Mouse (Mus musculus) liver, embryonic 15.5 days (tissue): Measurements from ENCODE around the gene Trpv6. TPM values are rescaled to one million over a fixed set of nuclear protein-coding genes. Genes with fewer than 3 reads are reported as not detected.

Source experiments
- ATAC-seq: fragments of 200-750 bp; cut with Nextera tagmentation; 2 replicates; pipeline ENCODE4 v1.8.0; 2017; ENCODE audit warnings: moderate number of reproducible peaks, mild to moderate bottlenecking, moderate library complexity; ENCODE audit not compliant: insufficient read depth
- H3K27ac ChIP-seq: fragments of 300-500 bp; sonication (generic); replicated peaks from 2 replicates; pipeline ENCODE4 v1.5.1; 2015; ENCODE audit warnings: mild to moderate bottlenecking, inconsistent platforms
- H3K27me3 ChIP-seq: fragments of 300-500 bp; sonication (generic); 2 replicates; pipeline ENCODE4 v1.6.1; 2015; ENCODE audit warnings: mild to moderate bottlenecking, inconsistent platforms
- H3K36me3 ChIP-seq: fragments of 300-500 bp; sonication (generic); replicated peaks from 2 replicates; pipeline ENCODE4 v1.6.1; 2015; ENCODE audit warnings: moderate library complexity, mild to moderate bottlenecking, inconsistent platforms
- H3K4me1 ChIP-seq: fragments of 300-500 bp; sonication (generic); replicated peaks from 2 replicates; pipeline ENCODE4 v1.6.1; 2015; ENCODE audit warnings: inconsistent platforms
- H3K4me2 ChIP-seq: fragments of 300-500 bp; sonication (generic); 2 replicates; pipeline ENCODE4 v1.6.1; 2015; ENCODE audit warnings: moderate library complexity, mild to moderate bottlenecking, inconsistent platforms
- H3K4me3 ChIP-seq: fragments of 300-500 bp; sonication (generic); replicated peaks from 2 replicates; pipeline ENCODE4 v1.5.1; 2015; ENCODE audit warnings: mild to moderate bottlenecking, inconsistent platforms
- H3K9ac ChIP-seq: fragments of 300-500 bp; sonication (generic); 2 replicates; pipeline ENCODE4 v1.6.1; 2015; ENCODE audit warnings: moderate library complexity, mild to moderate bottlenecking, inconsistent platforms
- H3K9me3 ChIP-seq: fragments of 300-500 bp; sonication (generic); replicated peaks from 2 replicates; pipeline ENCODE4 v1.6.1; 2016; ENCODE audit warnings: inconsistent platforms
- WGBS: fragments of 180-500 bp; shearing (Covaris S2); methylation state at CpG from one replicate; pipeline ENCODE4 v1.1.7; 2015; ENCODE audit warnings: mixed read lengths; ENCODE audit not compliant: insufficient replicate concordance; 5-methylcytosine and 5-hydroxymethylcytosine counted together
- polyA plus RNA-seq: library from polyadenylated mRNA; unstranded; fragments of >200 nt; fragmentation: Nextera tagmentation; extraction: Ambion mirVana; gene quantifications from 2 replicates; pipeline ENCODE4 v1.2.1, GENCODE M21; 2015

Gene Trpv6
- polyA plus RNA-seq, 1 experiment from 2014 or later, result 0.15 TPM

GRCm38 (mm10) chr6:41646220-41646619 lies 10.0 kb upstream of the Trpv6 start:
- Histone ChIP-seq H3K27ac (no peak overlapping the region), H3K4me2 (no peak overlapping the region), H3K9me3 (no peaks in the 10 kb centered on the region), H3K27me3 (no peaks in the 10 kb centered on the region), H3K36me3 (no peaks in the 10 kb centered on the region), H3K4me1 (0 out of 2 replicates have a peak, but pooled peaks cover 3% of the 10 kb centered on the region), H3K9ac (no peak overlapping the region), H3K4me3 (no peak overlapping the region)
- ATAC-seq, result no peak
- WGBS, result 65% methylated on average over 3 of the region's 3 CpGs

DNA sequence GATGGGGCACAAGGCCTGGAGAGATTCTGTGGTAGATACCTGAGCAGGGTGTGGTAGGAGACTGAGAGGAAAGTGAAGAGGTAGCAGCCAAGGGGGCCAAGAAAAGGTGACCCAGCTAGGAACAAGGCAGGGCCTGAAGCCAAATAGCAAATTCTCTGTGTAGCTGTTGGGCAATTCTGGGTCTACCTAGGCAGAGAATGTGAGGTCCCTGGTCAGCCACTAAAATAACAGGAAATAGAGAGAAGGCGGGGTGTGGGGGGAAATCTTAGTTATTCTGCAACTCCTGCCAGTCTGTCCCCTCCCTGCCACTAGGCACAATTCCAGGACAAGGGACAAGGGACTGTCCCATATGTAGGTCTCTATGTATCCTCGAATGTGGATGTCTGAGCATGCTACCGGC lies 7.0 kb upstream of the Trpv6 start:
- Histone ChIP-seq H3K36me3 (no peaks in the 10 kb centered on the region), H3K4me1 (0 out of 2 replicates have a peak, but pooled peaks cover 3% of the 10 kb centered on the region), H3K27ac (no peak overlapping the region), H3K27me3 (no peaks in the 10 kb centered on the region), H3K4me2 (no peak overlapping the region), H3K4me3 (no peak overlapping the region), H3K9ac (no peak overlapping the region), H3K9me3 (no peaks in the 10 kb centered on the region)
- 65% methylated on average over 3 of the region's 3 CpGs for WGBS
- ATAC-seq, result peak; percentile 31; the same call in 1 of the 2 replicates

DNA sequence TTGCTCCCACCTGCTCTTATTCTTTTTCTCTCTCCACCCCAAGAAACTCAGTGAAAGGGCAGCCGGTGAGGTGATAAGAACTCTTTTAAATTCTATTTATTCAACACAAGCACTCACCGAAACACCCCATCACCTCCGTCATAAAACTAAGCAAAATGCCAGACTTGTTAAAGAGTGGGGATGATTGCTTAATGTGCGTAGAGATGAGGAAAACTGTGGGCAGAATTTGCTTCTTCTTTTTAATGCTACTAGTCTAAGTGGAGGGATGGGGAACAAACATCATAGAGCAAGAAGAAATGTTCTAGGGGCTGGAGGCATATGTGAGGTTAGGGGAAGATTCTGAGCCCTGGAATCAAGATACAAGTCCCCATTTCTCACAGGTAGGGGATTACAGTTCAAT lies 6.6 kb upstream of the Trpv6 start:
- no peak for ATAC-seq
- Histone ChIP-seq H3K27me3 (no peaks in the 10 kb centered on the region), H3K9ac (no peak overlapping the region), H3K4me2 (no peak overlapping the region), H3K4me3 (no peak overlapping the region), H3K9me3 (no peaks in the 10 kb centered on the region), H3K4me1 (0 out of 2 replicates have a peak, but pooled peaks cover 3% of the 10 kb centered on the region), H3K36me3 (no peaks in the 10 kb centered on the region), H3K27ac (no peak overlapping the region)
- 67% methylated on average over 4 of the region's 4 CpGs for WGBS

DNA sequence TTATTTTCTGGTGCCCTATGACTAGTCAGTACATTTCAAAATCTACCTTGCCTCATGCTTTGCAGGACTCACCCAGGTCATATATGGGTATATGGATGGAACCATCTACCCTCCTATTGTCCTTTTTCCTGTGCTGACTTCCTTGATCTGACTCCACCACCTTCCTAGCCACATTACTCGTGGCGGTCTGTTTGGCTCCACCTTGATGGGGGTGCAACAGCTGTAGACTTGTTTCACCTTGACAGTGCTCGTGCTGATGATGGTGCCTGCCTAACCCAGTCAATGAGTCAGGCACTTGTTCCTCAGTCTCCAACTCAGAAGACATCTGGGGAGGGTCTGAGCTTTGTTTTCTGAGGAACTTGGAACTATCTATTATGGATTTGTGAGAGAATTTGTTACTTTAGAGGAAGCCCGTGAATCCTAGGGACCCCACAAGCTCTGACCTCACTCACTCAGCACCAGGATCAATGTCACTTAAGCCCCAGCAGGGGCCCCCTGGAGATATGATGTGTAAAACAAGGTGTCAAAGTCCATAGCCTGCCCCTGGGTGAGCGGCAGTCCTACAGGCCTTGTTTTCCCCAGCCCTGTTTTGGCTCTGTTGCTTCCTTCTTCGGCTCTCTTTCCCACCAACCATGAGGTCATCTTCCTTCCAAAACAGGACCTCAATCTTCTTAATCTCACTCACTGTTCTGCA lies 5.1 kb upstream of the Trpv6 start:
- H3K4me1 ChIP-seq, result 0 out of 2 replicates have a peak, but pooled peaks cover 3% of the 10 kb centered on the region
- H3K9me3 ChIP-seq, result no peaks in the 10 kb centered on the region
- H3K4me3 ChIP-seq, result no peak overlapping the region
- WGBS, result 58% methylated on average over 6 of the region's 6 CpGs
- no peak overlapping the region for H3K9ac ChIP-seq
- no peaks in the 10 kb centered on the region for H3K27me3 ChIP-seq
- no peak overlapping the region for H3K4me2 ChIP-seq
- no peak for ATAC-seq
- H3K36me3 ChIP-seq, result no peaks in the 10 kb centered on the region
- no peak overlapping the region for H3K27ac ChIP-seq

- no peaks in the 10 kb centered on the region for H3K27me3 ChIP-seq
- 0 out of 2 replicates have a peak, but pooled peaks cover 3% of the 10 kb centered on the region for H3K4me1 ChIP-seq
- H3K27ac ChIP-seq, result no peak overlapping the region
- H3K36me3 ChIP-seq, result no peaks in the 10 kb centered on the region
- no peak overlapping the region for H3K9ac ChIP-seq
- H3K4me2 ChIP-seq, result no peak overlapping the region
- H3K9me3 ChIP-seq, result no peaks in the 10 kb centered on the region
- H3K4me3 ChIP-seq, result no peak overlapping the region
- 63% methylated on average over 3 of the region's 3 CpGs for WGBS
- no peak for ATAC-seq
These were observed 4.2 kb upstream of the Trpv6 start for GRCm38 (mm10) chr6:41640449-41640848.

GRCm38 (mm10) chr6:41637927-41638506 lies 1.8 kb upstream of the Trpv6 start:
- Histone ChIP-seq H3K27me3 (no peaks in the 10 kb centered on the region), H3K36me3 (no peaks in the 10 kb centered on the region), H3K4me2 (no peak overlapping the region), H3K9me3 (no peaks in the 10 kb centered on the region), H3K4me1 (0 out of 2 replicates have a peak, but pooled peaks cover 1% of the 10 kb centered on the region), H3K9ac (no peak overlapping the region), H3K27ac (no peak overlapping the region), H3K4me3 (no peak overlapping the region)
- ATAC-seq, result no peak
- 49% methylated on average over 6 of the region's 6 CpGs for WGBS

DNA sequence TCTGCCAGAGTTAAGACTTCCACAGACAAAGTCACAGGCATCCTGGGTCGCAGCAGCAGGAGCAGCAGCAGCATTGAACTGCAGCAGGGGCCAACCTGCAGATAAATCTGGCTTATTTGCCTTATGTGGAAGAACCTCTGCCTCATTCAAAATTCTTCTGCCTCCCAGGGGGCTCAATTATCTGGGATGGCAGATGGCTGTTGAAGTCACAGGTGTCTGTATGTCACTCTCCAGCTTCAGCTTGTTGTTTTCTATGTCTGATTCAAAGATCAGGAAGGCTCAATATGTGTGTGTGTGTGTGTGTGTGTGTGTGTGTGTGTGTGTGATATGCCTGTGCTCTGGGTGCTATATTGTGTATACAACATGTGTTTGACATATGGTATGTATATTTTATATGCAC lies 1.2 kb upstream of the Trpv6 start:
- H3K9me3 ChIP-seq, result no peaks in the 10 kb centered on the region
- no peak overlapping the region for H3K4me2 ChIP-seq
- no peaks in the 10 kb centered on the region for H3K4me1 ChIP-seq
- H3K4me3 ChIP-seq, result no peak overlapping the region
- H3K9ac ChIP-seq, result no peak overlapping the region
- WGBS, result 44% methylated on average over 1 of the region's 1 CpGs
- no peaks in the 10 kb centered on the region for H3K36me3 ChIP-seq
- H3K27me3 ChIP-seq, result no peaks in the 10 kb centered on the region
- no peak overlapping the region for H3K27ac ChIP-seq
- ATAC-seq, result no peak

DNA sequence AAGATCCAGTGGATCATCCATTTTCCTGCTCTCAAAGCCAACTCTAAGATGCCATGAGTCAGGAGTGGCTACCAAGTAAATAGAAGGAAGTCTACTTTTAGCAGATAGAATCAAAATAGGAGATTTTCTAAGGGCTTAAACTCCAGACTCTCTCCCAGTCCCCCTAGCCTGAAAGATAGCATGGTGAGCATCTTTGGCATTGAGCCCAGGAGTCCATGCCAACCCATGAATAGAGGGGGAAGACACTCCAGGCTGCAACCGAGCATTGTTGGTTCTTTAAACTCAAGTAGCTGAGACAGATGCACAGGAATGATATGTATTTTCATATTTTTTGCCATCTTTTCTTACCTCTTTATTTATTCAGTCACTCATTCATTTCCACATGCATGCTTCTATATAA lies 994 bp downstream of the Trpv6 start:
- Histone ChIP-seq H3K9ac (no peak overlapping the region), H3K27me3 (no peaks in the 10 kb centered on the region), H3K36me3 (no peaks in the 10 kb centered on the region), H3K27ac (no peak overlapping the region), H3K4me1 (no peaks in the 10 kb centered on the region), H3K9me3 (no peaks in the 10 kb centered on the region), H3K4me3 (no peak overlapping the region), H3K4me2 (no peak overlapping the region)
- ATAC-seq, result no peak
- 43% methylated on average over 1 of the region's 1 CpGs for WGBS

- Histone ChIP-seq H3K4me1 (no peaks in the 10 kb centered on the region), H3K9me3 (no peaks in the 10 kb centered on the region), H3K9ac (no peak overlapping the region), H3K27ac (no peak overlapping the region), H3K4me2 (no peak overlapping the region), H3K4me3 (no peak overlapping the region), H3K27me3 (no peaks in the 10 kb centered on the region), H3K36me3 (no peaks in the 10 kb centered on the region)
- ATAC-seq, result no peak
- 55% methylated on average over 4 of the region's 4 CpGs for WGBS
These were observed 4.7 kb downstream of the Trpv6 start for GRCm38 (mm10) chr6:41631549-41631948.

DNA sequence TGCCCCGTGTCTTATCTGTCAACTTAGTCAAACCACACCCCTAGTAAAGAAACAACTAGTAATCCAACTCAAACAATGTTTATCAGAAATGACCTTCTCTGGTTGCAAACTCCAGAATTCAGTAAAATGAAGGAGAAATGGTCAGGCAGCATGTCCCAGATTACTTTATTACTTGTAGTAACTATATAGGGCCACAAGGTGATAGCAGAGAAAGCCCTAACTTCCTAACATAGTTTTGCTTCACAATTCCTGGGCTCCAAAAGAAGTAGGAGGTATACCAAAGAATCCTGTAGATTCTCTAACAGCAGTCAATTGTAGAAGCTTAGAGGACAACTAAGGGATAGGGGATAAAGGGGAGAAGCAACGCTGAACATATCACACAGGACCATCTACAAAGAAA lies 5.4 kb downstream of the Trpv6 start:
- no peaks in the 10 kb centered on the region for H3K4me1 ChIP-seq
- H3K4me2 ChIP-seq, result no peak overlapping the region
- no peak overlapping the region for H3K9ac ChIP-seq
- 31% methylated on average over 2 of the region's 2 CpGs for whole genome bisulfite sequencing
- H3K27me3 ChIP-seq, result no peaks in the 10 kb centered on the region
- H3K9me3 ChIP-seq, result no peaks in the 10 kb centered on the region
- no peak overlapping the region for H3K27ac ChIP-seq
- ATAC-seq, result no peak
- H3K4me3 ChIP-seq, result no peak overlapping the region
- no peaks in the 10 kb centered on the region for H3K36me3 ChIP-seq

DNA sequence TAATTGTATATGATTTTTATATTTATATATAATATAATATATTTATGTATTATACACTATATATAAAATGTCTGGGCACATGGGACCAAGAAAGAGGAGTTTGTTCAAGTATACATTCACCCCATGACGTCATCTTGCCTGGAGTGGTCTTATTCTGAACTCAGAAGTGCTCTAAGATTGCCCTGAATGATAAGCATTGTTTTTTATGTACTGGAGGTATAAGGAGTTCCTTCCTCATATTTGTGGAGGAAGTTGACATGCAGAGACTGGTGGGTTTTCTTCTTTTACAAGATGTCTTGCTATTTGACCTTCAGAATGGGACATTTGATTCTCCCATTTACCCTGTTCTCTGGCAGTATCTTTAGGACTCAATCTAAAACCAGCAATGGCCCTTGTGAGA lies 8.0 kb downstream of the Trpv6 start:
- WGBS, result 23% methylated on average over 1 of the region's 1 CpGs
- ATAC-seq, result no peak
- Histone ChIP-seq H3K4me3 (no peak overlapping the region), H3K4me1 (no peaks in the 10 kb centered on the region), H3K36me3 (no peaks in the 10 kb centered on the region), H3K9ac (no peak overlapping the region), H3K4me2 (no peak overlapping the region), H3K9me3 (no peaks in the 10 kb centered on the region), H3K27me3 (no peaks in the 10 kb centered on the region), H3K27ac (no peak overlapping the region)

DNA sequence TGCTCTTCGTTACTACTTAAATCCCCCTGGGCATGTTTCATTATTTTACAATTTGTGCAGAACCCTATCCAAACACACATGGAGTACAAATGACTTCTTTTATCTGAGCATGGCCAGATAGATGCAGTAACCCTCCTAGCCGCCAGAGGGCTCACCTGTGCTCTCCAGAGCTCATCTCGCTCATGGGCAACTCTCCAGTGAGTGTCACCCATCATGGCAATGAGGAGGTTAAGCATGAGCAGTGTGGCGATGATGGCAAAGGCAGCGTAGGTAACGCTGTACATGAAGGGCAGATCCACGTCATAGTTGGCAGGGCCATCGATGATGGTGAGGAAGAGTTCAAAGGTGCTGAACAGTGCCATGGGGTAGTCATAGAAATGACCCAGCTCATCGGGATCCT lies 13.5 kb downstream of the Trpv6 start:
- no peaks in the 10 kb centered on the region for H3K27me3 ChIP-seq
- no peaks in the 10 kb centered on the region for H3K36me3 ChIP-seq
- no peaks in the 10 kb centered on the region for H3K4me1 ChIP-seq
- 56% methylated on average over 9 of the region's 9 CpGs for WGBS
- no peak overlapping the region for H3K4me2 ChIP-seq
- H3K9ac ChIP-seq, result no peak overlapping the region
- ATAC-seq, result no peak
- H3K9me3 ChIP-seq, result no peaks in the 10 kb centered on the region
- H3K4me3 ChIP-seq, result no peak overlapping the region
- no peak overlapping the region for H3K27ac ChIP-seq
